Mouse (Mus musculus) yolk sac, embryonic 10.5 days (tissue): ENCODE results near the gene Dmd.
"Not testable (repeated sequence)": the region's sequence is repeated elsewhere in the genome, so short reads cannot be mapped to it uniquely, and the experiment has no call there.

ENCODE experiments used
- DNase-seq: peaks from one replicate; pipeline ENCODE4 v3.0.0-alpha.2; 2017; ENCODE audit warnings: low spot score

Dmd gene

DNA sequence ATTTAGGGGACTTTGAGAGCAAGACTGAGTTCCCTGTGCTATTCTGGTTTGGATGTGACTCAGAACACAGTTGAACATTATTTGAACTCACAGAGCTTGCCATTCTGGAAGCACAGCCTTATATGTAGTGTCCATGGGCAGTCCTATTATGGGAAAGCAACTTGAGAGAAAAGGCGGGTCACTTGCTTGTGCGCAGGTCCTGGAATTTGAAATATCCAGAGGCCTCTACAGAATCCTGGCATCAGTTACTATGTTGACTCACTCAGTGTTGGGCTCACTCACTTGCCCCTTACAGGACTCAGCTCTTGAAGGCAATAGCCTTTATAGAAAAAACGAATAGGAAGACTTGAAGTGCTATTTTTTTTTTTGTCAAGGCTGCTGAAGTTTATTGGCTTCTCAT is at the start of gene Dmd:
Gene Dmd (plus strand): TSS at position 241 of the 400 bp plus-strand sequence.
- no peak for DNase-seq

DNA sequence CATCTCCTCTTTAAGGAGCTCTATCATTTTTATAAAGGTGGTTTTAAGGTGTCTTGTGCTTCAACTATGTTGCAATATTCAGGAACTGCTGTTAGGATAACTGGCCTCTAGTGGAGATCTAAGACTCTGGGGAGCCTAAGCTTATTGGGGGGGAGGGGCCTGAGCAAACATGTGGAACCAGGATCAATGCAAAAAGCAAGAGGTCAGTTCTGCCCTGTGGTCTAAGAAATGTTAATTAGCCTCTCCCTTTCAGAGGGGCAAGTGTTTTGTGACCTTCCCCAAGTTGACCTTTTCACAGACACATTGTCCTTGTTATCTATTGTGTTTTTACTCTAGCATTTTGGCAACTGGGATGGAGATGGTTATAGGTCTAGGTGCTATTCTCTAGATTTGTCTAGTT is 47.2 kb upstream of the Dmd start:
- DNase-seq = no peak

DNA sequence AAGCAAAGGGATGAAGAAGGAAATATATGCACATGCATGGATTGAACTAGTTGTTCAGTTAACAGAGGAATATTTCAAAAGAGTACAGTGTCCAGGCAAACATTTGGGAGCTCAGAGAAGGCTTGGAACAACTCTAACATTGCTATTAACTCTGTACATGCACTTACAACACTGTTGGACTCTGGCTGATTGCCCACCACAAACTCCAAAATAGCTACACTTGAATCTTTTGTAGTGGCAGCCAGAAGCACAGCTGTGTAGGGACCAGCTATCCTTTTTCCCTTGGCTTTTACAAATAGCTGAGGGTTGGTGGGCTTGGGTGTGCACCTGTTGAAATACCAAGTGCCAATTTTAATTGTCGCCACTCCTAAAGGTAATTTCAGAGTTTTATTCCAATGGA is 39.0 kb downstream of the Dmd start:
- DNase-seq = no peak

DNA sequence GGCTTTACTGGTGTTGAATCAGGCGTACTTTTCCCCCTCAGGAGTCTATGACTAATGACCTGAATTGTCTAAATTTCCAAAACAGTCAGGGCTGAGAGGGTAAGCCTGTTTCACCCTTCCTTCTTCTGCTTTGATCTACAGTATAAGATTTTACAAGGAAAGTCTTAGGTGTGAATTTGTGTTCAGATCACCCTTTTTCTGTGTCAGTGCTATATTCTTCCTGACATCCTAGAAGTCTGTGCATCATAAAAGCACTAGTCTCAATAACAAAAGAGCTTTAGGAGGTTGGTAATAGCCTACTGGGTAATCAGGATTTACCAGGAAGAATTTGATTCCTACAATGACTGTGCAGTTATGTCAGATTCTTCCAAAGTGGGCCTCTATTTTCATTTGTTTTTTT is 101.5 kb downstream of the Dmd start:
- no peak for DNase-seq

DNA sequence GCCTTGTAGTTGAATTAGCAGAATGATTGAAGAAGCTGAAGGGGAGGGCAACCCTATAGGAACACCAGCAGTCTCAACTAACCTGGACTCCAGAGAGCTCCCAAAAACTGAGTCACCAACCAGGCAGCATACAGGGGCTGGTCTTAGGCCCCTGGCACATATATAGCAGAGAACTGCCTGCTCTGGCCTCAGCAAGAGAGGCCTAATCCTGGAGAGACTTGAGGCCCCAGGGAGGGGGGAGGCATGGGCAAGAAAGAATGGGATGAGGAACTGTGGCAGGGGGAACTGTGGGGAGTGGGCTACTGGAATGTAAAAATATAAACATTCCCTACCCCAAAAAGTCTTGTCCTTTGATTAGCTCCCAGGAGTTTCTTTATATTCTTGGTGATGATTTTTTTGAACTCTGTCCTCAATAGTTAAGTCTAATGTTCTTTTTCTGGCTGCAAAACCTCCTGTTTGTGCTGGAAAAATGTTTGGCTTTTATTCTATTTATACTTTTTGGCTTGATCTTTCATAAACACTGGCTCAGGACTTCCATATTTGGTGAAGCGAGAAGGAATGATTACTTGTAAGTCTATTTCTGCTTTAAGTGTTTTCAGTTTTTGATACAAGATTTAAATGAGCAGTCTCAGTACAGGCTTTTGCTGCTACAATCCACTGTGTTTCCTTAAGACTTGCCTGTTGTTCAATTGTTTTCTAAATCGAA is 167.7 kb downstream of the Dmd start:
- DNase-seq = no peak

DNA sequence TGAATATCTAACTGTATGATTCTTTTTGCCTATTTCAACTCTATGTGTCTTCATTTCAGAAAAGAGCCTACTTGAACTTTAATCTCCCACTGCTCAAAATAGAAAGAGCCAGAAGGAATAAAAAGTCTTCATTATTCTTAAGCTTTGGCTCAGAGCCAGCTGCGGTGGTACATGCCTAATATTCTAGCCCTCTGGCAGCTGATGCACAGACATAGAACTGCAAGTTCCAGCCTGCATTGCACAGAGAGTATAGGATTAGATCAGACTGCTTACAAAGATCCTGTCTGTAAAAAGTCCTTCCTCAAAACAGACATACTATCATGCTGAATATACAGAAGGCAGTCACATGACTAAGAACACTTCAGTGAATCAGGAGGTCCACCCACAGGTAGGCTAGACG is 168.5 kb downstream of the Dmd start:
- DNase-seq = no peak

DNA sequence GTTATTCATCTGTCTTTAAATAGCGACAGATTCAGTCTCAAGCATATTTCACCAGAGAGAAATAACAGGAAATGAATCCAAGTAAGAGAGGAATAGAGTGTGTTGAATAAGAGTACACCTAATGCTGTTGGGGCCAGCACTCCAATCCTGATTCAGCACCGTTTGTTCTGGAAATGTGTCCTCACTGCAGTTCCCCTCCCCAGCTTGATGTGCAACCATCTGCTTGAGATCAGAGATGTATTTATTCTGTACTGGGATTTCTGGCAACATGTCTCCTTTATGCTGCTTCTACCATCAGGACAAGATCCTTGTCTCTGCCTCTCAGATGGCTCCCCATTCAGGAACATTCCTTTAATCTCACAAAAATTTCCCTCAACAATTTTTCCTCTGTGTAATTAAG is 271.9 kb downstream of the Dmd start:
- DNase-seq = no peak

DNA sequence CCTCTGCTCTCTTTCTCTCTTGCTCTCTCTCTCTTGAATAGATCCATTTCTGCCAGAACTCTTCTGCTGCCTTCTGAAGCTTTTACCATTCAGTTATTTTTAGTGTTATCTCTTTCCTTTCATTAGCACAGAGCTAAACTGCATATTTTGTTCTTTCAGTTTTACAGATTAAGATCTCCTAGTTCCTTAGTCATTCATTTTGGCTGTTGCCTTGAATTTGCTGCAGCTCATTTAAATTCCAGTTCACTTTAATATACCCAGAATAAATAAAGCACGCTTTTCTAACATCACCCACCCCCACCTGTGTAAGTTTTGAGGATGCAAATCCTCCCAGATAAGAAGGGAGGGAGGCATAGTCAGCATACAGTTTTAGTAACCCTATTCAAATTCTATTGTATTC is 272.4 kb downstream of the Dmd start:
- no peak for DNase-seq

DNA sequence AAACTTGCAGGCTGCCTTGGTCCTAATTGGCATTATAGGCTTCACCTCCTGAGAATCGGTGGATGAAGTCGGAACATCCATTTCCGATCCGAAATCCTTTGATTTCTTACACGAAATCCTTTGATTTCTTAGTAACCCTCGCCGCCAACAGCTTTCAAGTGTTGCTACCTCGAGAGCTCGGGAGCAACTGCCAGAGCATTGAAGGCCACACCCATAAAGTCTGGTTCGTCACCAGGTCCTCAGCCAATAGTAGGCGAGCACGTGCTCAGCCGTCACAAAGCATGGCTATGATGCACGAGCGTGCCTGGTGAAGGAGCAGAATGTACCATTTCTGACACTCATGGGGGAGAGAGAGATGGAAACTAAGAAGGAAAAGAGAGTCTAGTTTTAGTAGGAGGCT is 538.9 kb downstream of the Dmd start, which contains the start of gene Tsga8:
Gene Tsga8 (minus strand): TSS at position 327 of the 400 bp plus-strand sequence.
- DNase-seq = no peak

DNA sequence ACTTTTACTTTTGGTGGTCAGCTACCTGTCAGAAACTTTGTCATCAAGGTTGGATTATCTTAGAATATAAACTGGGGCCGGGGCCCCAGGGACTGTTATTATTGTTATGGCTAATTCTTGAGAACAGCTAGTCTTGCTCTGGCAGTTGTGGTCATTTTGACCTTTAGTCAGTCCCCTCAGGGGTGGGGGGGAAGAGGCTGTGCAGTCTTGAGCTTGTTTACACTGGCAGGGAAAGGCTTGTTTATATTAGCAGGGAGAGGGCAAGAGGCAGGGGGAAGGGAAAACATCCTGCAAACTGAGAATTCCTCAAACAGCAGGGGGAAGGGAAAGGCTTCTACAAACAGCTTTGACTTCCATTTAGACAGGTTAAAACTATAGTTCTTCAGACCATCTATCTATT is 726.3 kb downstream of the Dmd start:
- DNase-seq = peak; percentile 73

DNA sequence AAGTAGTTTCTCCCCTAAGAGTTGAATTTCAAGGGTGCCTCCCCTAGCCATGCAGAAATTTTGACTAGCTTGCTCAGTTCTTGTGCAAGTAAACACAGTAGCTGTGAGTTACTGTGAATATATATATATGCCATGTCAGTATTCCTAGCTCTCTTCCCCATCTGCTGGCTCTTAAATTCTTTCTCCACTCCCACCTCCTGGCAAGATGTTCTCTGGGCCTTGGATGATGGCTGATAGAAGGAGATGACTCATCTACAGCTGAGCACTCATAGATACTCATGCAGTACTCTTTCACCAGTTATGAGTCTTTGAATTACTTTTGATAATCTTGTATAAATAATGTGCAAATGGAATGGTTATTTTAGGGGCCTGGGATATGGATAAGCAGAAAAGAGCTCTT is 737.9 kb downstream of the Dmd start:
- DNase-seq = no peak

DNA sequence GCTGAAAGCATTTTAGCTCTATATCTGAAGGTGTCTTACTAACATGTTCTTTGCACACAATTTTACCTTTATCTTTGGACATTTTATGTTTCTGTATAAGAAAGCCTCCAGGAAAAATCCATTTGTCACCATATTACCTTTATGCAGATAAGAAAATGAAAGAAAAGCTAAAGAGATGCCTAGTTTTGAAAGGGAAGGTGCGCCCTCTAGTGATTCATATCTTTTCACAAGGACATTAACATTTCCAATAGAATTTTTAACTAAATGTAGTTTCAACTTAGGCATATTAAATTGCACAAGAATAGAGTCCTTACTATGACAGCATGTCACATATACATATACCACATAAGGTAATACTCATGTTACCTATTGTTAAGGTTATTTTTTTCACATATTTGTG is 791.9 kb downstream of the Dmd start:
- no peak for DNase-seq

DNA sequence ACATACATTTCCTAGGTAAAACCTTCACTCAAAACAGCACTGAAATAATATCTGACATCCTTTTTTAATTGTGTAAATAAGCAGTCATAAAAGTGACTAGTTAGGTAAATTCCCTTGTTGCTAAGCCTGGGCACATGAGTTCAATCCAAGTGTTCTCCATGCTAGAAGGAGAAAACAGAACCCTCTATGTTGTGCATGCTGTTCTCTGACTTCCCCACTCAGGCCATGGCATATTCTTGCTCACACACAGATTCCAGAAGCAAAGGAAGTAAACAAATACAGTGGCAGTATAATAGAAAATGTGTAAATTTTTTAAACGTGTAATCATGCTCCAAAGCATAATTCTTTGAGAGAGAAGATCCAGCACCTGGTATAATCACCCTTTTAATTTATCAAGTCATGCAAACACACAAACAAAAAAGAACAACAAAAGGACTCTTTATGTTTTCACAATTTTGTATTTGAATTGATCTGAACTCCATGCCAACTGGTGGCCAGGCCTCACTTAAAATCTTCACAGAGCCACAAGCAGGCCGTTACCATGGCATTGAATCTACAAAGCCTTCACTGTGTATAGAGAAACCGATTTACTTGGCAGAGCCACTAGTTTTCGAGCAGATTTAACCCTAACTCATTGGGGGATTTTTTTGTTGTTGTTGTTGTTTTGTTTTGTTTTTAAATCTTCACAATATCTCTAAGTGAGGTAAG is 797.8 kb downstream of the Dmd start:
- DNase-seq = no peak

DNA sequence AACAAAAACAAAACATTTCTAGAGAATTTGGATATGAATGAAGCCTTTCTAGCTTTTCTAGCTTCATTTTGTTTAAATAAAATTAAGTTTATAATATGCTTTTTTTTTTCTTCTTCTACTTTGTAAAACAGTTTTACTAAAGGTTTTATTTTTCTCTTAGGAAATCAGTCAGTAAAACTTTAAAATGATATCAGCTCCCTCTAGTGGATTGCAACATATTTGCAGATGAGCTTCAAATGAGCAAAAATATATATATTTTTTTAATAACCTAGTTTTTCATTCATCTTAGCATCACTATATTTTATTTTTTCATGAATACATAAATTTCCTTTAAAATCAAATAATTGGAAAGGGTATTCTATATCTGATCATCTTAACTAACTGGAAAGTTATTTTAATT is 838.7 kb downstream of the Dmd start:
- no peak for DNase-seq

DNA sequence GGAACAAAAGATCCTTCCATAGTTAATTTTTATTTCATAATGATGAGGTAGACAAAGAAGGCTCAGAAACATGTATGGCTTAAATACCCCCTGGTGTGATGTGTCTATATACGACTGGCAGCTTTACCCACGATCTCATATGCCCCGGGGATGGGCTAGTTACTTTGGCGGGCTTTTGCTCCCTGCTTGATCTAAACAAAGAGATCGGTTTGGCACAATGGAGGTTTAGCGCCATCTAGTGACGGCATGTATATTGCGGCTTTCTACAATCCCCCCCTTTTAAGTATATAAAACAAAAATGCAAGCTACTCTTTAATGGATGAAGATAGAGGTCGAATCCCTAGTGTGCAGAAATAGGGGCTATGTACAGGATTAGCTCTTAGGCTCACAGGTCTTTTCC is 918.8 kb downstream of the Dmd start:
- not testable (repeated sequence) for DNase-seq

DNA sequence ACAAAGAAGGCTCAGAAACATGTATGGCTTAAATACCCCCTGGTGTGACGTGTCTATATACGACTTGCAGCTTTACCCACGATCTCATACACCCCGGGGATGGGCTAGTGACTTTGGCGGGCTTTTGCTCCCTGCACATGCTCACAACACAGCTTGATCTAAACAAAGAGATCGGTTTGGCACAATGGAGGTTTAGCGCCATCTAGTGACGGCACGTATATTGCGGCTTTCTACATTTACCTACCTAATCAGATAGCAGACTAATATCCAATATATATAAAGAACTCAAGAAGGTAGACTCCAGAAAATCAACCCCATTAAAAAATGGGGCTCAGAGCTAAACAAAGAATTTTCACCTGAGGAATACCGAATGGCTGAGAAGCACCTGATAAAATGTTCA is 926.7 kb downstream of the Dmd start:
- DNase-seq = not testable (repeated sequence)

DNA sequence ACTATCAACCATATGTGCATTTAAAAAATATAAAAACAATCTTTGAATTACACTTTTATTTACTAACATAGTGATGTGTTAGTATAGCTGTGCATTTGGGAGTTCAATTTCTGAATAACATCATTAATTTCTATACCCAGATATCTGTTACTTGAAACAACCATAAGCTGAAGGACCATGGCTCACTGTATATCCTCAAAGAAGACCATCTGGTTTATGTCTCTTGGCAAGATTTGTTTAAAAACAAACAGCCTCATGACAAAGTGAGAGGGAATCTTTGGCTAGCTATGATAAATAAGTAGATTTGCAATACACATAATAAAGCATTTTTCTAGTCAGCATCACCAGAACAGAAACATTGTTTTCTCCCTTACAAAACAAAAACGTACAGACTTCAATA is 1027.2 kb downstream of the Dmd start:
- DNase-seq = no peak

DNA sequence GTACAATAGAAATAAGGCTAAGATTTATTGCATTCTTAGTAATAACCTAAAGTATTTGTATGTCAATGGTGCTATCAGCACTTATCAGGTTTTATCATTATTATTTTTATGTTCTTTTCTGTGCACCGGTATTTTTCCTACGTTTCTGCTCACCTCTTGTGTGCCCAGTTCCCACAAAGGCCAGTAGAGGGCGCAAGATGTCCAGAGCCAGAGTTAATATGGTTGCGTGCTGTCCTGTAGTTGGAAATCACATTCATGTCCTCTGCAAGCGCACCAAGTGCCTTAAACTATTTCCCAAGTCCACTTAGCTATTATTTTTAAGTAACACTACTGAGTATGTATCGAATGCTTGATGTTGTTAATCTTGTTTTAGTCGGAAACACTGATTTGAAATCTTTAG is 1052.6 kb downstream of the Dmd start:
- DNase-seq = no peak

DNA sequence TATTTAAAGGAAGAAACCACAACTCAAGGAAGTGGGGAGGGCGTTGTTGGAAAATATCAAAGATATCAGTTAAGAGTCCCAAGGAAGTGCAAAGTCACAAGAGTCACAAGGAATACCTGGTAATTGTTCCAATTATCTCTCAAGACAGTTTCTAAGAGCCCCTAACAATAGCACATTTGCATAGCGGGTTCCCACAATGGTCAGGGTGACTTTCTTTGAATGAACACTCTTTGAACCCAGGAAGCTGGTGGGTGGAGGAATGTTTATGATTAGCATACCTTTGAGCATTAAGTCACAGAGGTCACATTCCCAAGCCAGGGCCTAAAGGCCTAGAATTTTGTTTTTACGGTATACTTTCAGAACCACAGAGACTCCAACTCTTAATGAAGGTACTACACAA is 1113.8 kb downstream of the Dmd start:
- DNase-seq = not testable (repeated sequence)

DNA sequence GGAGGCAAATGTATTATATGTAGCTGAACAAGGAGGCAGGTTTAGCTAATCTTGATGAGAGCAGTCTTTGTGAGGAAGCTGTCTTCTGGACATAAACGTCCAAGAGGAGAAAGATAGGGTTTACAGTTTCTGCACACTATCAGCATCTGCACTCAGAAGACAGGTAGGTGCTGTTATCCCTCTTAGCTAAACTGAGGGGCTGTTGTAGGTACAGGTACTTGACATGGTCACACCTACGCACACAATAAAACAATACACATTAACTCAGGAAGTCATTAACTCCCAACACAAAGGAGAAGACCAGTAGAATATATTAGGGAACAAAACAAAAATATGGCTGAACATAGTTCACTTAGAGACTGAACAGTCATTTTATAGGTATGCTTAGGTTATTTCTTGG is 1217.2 kb downstream of the Dmd start:
- no peak for DNase-seq

DNA sequence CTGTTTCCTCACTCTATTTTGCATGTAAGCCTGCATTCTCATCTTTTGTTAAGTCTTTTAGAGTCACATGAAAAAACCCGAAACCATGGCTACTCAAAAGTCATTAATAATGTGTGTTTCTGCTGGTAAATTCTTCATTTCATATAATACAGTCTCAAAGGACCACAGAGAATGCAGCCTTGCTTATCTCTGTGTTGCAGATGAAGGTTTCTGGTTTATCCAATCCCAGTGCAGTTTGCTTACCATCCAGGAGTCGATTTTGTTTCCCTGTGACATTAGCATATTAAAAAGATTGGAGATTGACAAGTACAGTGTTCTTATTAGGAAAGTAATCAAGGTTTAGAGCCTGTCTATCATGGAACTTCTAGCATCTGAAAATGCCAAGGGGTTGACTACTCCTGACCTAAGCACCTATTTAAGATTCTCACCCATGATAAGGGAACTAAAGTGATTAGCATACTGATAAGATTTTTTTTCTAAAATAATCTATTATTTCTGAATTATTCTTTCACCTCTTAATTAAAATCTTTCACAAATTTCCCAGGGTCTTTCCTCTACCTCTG is 1292.7 kb downstream of the Dmd start:
- no peak for DNase-seq

DNA sequence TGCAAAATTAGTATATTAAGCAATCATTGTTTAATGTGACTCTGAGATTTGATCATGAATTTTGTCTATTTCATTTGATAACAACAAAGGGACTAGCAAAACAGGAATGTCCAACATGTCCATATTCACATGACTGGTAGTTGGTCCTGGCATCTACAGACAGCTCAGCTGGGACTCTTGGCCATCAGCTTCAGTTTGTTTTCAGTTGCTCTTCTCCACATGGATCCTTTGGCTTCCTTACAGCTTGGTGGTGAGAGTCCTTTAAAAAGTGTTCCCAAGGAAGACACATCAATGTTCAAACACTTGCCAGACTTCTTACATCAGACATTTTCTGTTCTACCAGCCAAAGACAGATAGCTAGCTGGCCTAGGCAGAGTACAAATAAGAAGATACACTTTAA is 1381.9 kb downstream of the Dmd start:
- no peak for DNase-seq

DNA sequence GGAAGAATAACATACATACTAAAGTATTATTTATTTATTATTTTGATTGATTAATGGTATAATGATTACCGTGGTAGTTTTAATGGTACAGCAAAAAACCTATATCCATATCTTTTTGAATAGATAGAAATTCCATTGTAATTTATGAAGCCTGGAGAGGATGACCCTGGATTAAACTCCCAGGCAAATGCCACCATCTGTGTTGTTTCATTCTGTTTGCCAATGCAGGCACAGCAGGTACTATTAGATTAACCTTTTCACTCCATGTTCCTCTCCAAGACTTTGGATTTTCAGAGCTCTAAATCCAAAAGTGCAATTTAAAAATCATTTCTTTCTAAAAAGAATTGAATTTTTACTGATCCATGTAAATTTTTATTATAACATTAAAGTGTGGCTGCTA is 1383.5 kb downstream of the Dmd start:
- DNase-seq = no peak

DNA sequence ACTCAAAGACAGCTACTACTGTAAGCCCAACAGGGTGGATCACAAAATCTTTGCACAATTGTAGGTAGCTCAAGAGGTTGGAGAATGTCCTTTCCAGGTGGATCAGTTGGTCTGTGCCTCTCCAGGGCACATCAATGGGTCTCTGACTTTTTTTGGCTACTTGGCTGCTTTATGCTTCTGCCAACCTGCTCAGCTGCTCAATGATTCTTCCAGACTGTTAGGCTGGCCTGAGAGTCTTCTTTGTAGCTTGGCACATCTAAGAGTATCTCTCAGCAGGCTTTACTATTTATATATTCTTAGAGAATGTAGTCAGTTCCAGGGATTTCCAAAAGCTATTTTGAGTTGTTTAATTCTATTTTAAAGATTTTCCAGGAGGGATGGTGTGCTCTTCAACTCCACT is 1416.3 kb downstream of the Dmd start:
- no peak for DNase-seq
